Mouse (Mus musculus) kidney, adult 8-10 months (tissue): Measurements from ENCODE around the gene Daxx.
"Not testable (repeated sequence)": the region's sequence is repeated elsewhere in the genome, so short reads cannot be mapped to it uniquely, and the experiment has no call there.

Experiments
- DNase-seq, 2 experiments: peaks; one replicate each; pipeline ENCODE4 v3.0.0; 2022

The Daxx gene

GRCm38 (mm10) chr17:33947430-33948089, 38.3 kb downstream of the Daxx start:
- no peak for DNase-seq

GRCm38 (mm10) chr17:33948090-33948904, 39.1 kb downstream of the Daxx start:
- no peak for DNase-seq

GRCm38 (mm10) chr17:33948905-33949537, 39.8 kb downstream of the Daxx start:
- no peak for DNase-seq

- no peak for DNase-seq
Measured at GRCm38 (mm10) chr17:33950131-33950625, 41.0 kb downstream of the Daxx start.

- DNase-seq: peak; percentile 65 to 67
Measured at GRCm38 (mm10) chr17:33951021-33951946, 42.1 kb downstream of the Daxx start, which contains the start of gene B3galt4. Gene B3galt4, minus strand, starts transcription at chr17:33951488.

DNA sequence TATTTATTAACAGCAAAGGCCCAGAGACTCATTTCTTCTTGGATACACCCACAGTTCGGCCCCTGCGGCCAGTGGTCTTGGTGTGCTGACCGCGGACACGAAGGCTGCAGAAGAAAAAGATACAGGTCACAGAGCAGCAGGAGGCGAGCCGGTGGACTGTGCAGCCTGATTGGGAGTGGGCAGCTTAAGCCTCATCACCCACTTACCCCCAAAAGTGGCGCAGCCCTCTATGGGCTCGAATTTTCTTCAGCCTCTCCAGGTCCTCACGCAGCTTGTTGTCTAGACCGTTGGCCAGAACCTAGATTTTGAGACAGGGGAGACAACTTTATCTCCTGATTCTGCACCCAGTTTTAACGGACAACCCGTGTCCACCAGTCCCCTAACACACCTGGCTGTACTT, 42.8 kb downstream of the Daxx start:
- DNase-seq: not testable (repeated sequence)

DNA sequence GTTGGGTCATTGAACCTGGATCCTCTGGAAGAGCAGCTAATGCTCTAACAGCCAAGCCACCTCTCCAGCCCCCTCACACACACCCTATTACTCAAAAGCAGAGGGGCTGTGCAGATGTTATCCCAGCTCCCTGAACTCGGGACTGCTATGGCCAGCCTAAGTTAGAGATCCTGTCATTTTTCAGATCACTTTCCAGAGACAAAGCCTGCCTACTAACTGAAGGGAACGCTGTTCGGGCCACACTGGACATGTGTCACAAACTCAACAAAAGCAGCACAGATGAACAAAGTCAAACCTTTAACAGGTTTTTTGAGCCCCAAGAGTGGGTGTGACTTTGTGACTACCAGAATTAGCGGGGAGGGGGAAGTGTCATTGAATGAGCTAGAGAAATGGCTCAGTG, 43.7 kb downstream of the Daxx start:
- DNase-seq: no peak

- DNase-seq: no peak
Measured at GRCm38 (mm10) chr17:33953310-33953709, 44.1 kb downstream of the Daxx start.

GRCm38 (mm10) chr17:33953961-33954565, 44.8 kb downstream of the Daxx start:
- no peak for DNase-seq

DNA sequence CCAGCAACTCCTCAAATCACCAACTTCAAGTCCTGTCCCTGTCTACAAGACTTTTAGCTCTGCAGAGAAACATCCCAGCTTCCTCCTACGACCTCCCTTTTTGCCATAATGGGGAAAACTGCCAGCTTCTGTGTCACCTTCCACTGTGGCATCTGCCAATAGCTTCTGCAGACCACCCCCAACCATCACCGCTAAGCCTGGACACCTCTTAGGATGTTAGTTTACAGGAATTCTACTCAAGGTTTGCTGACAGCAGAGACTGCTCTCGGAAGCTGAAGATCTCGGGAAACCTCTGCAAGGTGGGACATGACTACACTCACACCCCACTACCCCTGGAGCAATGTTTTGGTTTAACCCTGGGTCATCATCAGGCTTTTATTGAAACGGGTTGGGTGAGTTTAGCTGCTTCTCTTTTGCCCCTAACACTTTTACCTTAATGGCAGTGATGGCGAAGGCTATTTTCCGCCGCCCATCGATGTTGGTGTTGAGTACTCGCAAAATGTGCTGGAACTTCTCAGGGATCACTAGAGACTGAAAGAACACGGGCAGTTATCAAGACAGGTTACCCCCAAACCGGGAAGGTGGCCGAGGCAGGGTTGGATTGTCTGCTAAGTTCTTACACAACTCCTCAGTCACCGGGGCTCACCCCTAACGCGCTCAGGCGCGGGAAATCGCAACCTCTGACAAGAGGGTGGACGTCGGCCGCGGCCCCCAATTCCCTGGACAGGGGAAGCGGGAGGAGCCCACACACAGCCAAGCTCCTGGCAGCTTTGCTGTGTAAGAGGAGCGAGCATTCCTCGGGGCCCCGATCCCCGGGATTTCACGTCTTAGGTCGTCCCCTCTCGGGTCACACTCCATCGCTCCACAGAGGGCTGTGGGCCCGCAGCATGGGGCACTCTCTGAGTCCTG, 45.7 kb downstream of the Daxx start:
- peak; percentile 42 for DNase-seq

DNA sequence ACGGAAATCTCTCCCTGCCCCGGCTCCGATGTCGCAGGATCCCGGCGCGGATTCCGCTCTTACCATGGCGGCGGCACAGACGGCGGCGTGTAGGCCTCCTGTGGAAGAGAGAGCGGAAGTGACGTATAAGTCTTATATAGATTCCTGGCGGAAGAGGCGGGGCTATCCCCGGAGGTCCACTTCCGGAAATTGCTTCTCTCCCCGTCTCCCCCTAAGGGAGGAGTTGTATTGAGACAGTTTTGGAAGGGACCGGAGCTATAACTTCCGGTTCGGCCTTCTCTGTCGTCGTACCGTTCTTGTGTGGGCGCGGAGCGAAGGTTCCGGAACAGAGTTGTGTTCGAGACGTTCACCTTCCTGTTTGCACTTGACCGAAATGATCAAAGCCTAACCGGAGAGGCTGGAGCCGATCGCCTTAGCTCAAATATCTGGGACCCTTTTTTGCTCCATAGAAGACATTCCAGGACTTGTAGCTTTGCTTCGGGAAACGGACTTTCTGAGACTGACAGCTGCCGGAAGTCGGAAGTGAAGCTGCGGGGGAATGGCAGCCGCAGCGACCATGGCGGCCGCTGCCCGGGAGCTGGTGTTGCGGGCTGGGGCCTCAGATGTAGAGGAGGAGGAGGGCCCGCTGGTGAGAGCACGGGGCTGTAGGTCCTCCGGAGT, 46.5 kb downstream of the Daxx start, which contains the start of the genes Vps52 and Rps18:
Gene Vps52 (plus strand): TSS at position 258 of the 660 bp plus-strand sequence.
Gene Rps18 (minus strand): TSS at position 447 of the 660 bp plus-strand sequence.
- DNase-seq: peak; percentile 98 to 99

GRCm38 (mm10) chr17:33956336-33956735, 47.1 kb downstream of the Daxx start:
- DNase-seq: no peak

DNA sequence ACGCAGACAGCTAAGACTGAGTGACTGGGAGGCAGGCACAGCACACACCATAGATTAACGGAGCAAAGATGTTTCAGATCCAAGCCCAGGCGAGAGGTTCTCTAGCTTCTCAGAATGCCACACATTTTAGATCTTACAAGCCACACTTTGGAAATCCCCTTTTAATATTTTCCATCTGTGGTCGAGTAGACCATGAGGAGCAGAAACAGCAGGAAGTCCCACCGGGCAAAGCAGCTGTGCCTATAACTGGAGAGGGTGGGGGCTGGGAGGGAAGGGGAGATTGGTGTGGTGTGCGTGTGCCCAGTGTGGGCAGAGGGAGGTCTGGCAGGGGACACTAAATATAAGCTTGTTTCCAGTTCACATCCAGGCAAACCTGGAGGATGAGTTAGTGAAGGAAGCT, 48.3 kb downstream of the Daxx start:
- DNase-seq: no peak

DNA sequence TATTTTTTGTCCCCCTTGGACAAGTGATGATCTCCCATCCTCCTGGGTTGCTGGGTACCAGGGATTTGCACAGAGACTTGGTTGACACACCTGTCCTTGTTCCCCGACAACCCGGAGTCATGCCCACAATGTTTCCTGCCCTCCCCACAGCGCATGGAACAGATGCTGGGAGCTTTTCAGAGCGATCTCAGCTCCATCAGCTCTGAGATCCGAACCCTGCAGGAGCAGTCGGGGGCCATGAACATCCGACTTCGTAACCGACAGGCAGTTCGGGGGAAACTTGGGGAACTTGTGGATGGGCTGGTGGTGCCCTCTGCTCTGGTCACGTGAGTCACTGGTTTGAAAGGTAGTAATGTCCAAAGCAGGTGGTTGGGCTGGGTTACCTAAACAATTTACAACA, 49.2 kb downstream of the Daxx start:
- DNase-seq: no peak

DNA sequence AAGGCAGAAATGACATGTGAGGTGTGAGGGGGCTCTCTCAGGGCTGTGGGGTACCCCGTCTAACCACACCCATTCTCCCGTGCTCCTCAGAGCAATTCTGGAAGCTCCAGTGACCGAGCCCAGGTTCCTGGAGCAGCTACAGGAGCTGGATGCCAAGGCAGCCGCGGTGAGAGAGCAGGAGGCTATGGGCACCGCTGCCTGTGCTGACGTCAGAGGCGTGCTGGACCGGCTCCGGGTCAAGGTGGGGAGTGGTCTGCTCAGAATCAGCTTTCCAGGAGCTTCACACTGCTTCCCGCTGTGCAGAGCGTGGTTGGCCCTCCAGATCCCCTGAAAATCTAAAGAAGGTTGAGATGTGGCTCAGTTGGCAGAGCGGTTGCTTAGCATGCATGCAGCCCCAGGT, 49.9 kb downstream of the Daxx start:
- DNase-seq: no peak

GRCm38 (mm10) chr17:33959948-33960347, 50.7 kb downstream of the Daxx start:
- no peak for DNase-seq

DNA sequence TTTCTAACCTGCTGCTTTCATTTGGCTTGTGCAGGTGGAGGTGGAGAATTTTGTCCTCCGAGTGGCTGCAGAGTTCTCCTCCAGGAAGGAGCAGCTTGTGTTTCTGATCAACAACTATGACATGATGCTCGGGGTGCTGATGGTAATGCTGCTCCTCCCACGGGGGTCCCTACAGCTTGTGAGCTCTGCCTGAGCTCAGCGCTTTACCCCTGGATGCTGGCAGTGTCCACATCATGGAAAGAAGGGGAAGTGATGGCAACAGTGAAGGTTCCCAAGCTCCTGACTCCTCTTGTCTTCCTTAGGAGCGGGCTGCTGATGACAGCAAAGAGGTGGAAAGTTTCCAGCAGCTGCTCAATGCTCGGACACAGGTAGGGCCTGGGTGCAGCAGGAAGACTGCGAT, 53.7 kb downstream of the Daxx start:
- no peak for DNase-seq
